Mouse (Mus musculus): ENCODE measurements around the gene Gm20604. TPM values are rescaled to one million over a fixed set of nuclear protein-coding genes. Genes with fewer than 3 reads are reported as not detected.
A peak's percentile ranks its signal among the peaks of the same experiment; 100 is the strongest.

Gm20604 gene
- polyA plus RNA-seq, 1 experiment: 3.0 TPM

DNA sequence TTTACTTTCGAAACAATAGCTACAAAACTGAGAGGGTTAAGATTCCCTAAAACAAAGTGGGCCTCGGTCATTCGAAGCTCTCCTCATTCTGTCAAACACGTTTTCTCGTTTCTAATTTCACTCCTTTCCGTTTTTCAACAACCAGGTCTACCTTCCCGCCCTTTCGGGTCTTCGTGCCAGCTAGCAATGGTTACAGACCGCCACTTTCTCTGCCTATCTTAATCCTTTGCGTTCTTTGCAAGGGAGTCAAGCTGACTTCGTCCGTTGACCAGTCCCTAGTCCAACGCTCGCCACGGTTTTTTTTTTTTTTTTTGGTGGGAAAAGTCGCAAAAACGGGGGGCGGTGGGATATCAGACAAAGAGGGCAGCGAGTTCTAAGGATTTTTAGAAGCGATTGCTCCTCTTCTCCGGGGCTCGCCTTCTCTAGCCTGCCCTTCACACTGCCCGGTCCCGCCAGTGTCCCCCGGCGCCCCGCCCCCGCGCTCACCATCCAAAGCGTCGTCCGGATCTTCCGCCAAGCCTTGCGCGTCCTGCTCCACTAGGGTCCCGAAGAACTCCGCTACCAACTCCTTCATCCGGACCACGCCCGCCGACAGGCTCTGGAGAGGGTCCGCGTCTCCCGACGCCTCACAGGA, 1.3 kb downstream of the Gm20604 start:
- TF ChIP-seq GATA1 (IDR thresholded peaks at IDR 0.05; ENCODE audit: low read length): no peak

DNA sequence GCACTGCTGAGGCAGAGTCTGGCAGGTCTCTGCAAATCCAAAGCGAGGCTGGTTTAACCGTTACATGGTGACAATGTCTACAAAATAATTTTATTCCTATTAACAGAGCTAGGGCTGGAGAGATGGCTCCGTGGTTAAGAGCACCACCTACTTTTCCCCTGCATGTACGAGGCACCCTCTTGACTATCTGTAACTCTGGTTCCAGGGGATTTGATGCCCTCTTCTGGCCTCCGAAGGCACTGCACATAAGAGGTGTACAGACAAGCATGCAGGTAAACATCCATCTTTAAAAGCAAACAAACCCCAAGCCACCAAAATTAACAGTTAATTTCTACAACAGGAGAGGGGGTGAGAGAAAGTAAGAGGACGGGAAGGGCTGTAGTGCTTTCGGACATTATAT, 2.2 kb downstream of the Gm20604 start:
- no peak for TF ChIP-seq GATA1 (IDR thresholded peaks at IDR 0.05; ENCODE audit: low read length)

GRCm38 (mm10) chr12:102748256-102748655, 10.2 kb downstream of the Gm20604 start:
- no peak for TF ChIP-seq GATA1 (IDR thresholded peaks at IDR 0.05; ENCODE audit: low read length)

DNA sequence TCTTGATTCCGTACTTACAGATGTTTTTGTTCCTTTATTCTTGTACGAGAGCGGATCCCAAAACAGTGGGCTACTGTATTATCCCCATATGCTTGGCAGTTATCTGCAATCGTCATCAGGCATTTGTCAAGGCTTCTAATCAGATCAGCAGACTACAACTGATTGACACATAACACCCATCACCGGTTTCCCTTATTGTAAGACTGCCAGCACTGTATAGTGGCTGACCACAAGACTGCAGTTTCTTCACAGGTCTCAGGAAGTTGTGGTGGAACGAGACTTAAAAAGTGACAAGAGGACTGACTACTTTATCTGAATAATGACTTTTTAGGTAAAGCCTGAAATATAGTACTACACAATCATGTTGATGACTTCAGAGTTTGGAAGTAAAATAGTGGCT, 13.6 kb downstream of the Gm20604 start:
- peak; percentile 59 for TF ChIP-seq GATA1 (IDR thresholded peaks at IDR 0.05; ENCODE audit: low read length)

GRCm38 (mm10) chr12:102743589-102744574, 14.6 kb downstream of the Gm20604 start, which contains the start of the genes Moap1 and Tmem251:
Moap1 (minus strand) TSS chr12:102743661.
Tmem251 (plus strand) TSS chr12:102743762.
- TF ChIP-seq GATA1 (IDR thresholded peaks at IDR 0.05; ENCODE audit: low read length): no peak

- no peak for TF ChIP-seq GATA1 (IDR thresholded peaks at IDR 0.05; ENCODE audit: low read length)
Measured at GRCm38 (mm10) chr12:102743036-102743588, 15.4 kb downstream of the Gm20604 start.

- no peak for TF ChIP-seq GATA1 (IDR thresholded peaks at IDR 0.05; ENCODE audit: low read length)
Measured at GRCm38 (mm10) chr12:102742056-102742455, 16.4 kb downstream of the Gm20604 start.

- TF ChIP-seq GATA1 (IDR thresholded peaks at IDR 0.05; ENCODE audit: low read length): no peak
Measured at GRCm38 (mm10) chr12:102740285-102740684, 18.2 kb downstream of the Gm20604 start.

DNA sequence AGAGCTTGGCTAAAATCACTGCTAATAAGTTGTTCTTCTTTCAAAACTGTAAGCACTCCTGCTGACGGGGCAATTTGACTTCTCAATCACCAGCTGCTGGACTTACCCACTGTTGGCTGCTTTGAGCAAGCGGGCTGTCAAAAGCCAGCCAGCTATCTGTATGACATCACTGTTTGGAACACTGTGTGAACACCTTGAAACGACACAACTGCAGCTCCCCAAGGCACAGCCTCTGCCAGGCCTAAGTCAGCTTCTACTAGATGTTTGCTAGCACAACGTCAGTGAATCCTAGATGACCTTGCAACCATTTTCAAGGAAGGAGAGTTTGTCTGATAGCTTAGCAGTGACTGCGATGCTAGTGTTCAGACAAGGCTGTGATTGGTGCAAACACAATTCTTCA, 19.4 kb downstream of the Gm20604 start:
- no peak for TF ChIP-seq GATA1 (IDR thresholded peaks at IDR 0.05; ENCODE audit: low read length)

- TF ChIP-seq GATA1 (IDR thresholded peaks at IDR 0.05; ENCODE audit: low read length): no peak
Measured at GRCm38 (mm10) chr12:102733381-102733780, 25.1 kb downstream of the Gm20604 start.

GRCm38 (mm10) chr12:102730798-102731619, 27.5 kb downstream of the Gm20604 start:
- TF ChIP-seq GATA1 (IDR thresholded peaks at IDR 0.05; ENCODE audit: low read length): no peak

- TF ChIP-seq GATA1 (IDR thresholded peaks at IDR 0.05; ENCODE audit: low read length): no peak
Measured at GRCm38 (mm10) chr12:102729855-102730797, 28.3 kb downstream of the Gm20604 start.

GRCm38 (mm10) chr12:102725761-102726175, 32.7 kb downstream of the Gm20604 start:
- no peak for TF ChIP-seq GATA1 (IDR thresholded peaks at IDR 0.05; ENCODE audit: low read length)

DNA sequence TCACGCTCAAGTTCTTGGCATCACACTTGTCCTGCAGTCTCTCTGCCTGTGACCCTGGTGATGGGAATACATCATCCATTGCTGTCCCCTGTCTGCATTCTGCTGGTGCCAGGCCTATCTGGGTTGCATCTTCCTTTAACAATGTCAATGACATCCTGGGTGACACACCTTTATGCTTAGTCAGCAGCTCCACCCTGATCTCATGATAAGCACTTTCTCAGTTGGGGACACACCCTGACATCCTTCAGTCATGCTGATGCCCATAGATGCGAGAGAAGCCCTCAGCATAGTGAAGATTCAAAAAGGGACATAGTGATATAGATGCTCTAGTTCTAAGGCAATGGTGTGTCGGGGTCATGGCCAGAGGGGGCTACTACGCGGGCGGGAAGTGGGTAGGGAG, 33.3 kb downstream of the Gm20604 start:
- no peak for TF ChIP-seq GATA1 (IDR thresholded peaks at IDR 0.05; ENCODE audit: low read length)
